Mouse (Mus musculus) G1E (cell line): ENCODE data around the gene Prcd. TPM values are rescaled to one million over a fixed set of nuclear protein-coding genes. Genes with fewer than 3 reads are reported as not detected.

Experiments used
- ATAC-seq: 2 replicates; pipeline ENCODE4 v1.8.0; 2016; ENCODE audit warnings: mild to moderate bottlenecking; ENCODE audit not compliant: insufficient number of reproducible peaks, poor library complexity, low FRiP score, severe bottlenecking; ENCODE audit errors: extremely low read depth
- DNase-seq: peaks from one replicate; pipeline ENCODE4 v3.0.0; 2012; ENCODE audit warnings: low spot score
- H3K27me3 ChIP-seq: 2 replicates; pipeline ENCODE4 v1.6.1; 2012; ENCODE audit warnings: mild to moderate bottlenecking, low read length, inconsistent platforms; ENCODE audit not compliant: insufficient read depth
- H3K36me3 ChIP-seq: replicated peaks from 2 replicates; pipeline ENCODE3; 2012; ENCODE audit warnings: mild to moderate bottlenecking, inconsistent platforms
- H3K4me1 ChIP-seq: 2 replicates; pipeline ENCODE4 v1.6.1; 2012; ENCODE audit warnings: low read depth, low read length, inconsistent platforms, mixed read lengths; ENCODE audit not compliant: insufficient read depth
- H3K4me3 ChIP-seq: 2 replicates; pipeline ENCODE4 v1.5.1; 2012; ENCODE audit warnings: low read depth, mild to moderate bottlenecking, inconsistent platforms, low read length, moderate library complexity, mixed read lengths
- H3K9me3 ChIP-seq: replicated peaks from 2 replicates; pipeline ENCODE4 v1.6.1; 2012; ENCODE audit warnings: inconsistent platforms
- CTCF ChIP-seq: IDR thresholded peaks from 2 replicates; pipeline ENCODE4 v1.5.1; 2012; ENCODE audit warnings: low read depth, low read length, inconsistent platforms, mixed read lengths
- GATA1 ChIP-seq: IDR thresholded peaks from 2 replicates; pipeline ENCODE4 v1.6.1; 2012; ENCODE audit warnings: borderline replicate concordance, low read length, inconsistent platforms, mixed read lengths
- GATA2 ChIP-seq: IDR thresholded peaks from 2 replicates; pipeline ENCODE4 v1.6.1; 2012; ENCODE audit warnings: low read depth, low read length, inconsistent platforms, borderline replicate concordance
- POLR2AphosphoS5 ChIP-seq: IDR thresholded peaks from 2 replicates; pipeline ENCODE4 v1.6.1; 2012; ENCODE audit warnings: low read depth, low read length, inconsistent platforms; ENCODE audit not compliant: insufficient replicate concordance
- TAL1 ChIP-seq: conservative IDR thresholded peaks from 2 replicates; pipeline ENCODE4 v1.6.1; 2012; ENCODE audit warnings: low read depth, low read length, inconsistent platforms, mixed read lengths
- polyA plus RNA-seq: library from polyadenylated mRNA; stranded (reverse); fragments of >175 nt; gene quantifications from 2 replicates; pipeline ENCODE4 v1.2.3, GENCODE M21; 2012
- total RNA-seq, 2 experiments: library from RNA; stranded (forward) in 1 of 2; stranded (reverse) in 1 of 2; fragments of 200-1000 nt in 1 of 2; fragments of >200 nt in 1 of 2; fragmentation: Nextera tagmentation in 1 of 2; gene quantifications; 2 replicates each; pipeline ENCODE4 v1.2.3; 2014 to 2017

Prcd gene
- total and polyA plus RNA-seq, 3 experiments, result 1.5 to 3.2 (median 2.6) TPM

GRCm38 (mm10) chr11:116682501-116683144, 29.3 kb downstream of the Prcd start:
- peaks cover 89% of the 10 kb centered on the region for H3K36me3 ChIP-seq
- no peak for ATAC-seq

GRCm38 (mm10) chr11:116683777-116684176, 30.4 kb downstream of the Prcd start:
- no peak overlapping the region for H3K4me3 ChIP-seq
- no peak for DNase-seq
- no peaks in the 10 kb centered on the region for H3K9me3 ChIP-seq
- H3K27me3 ChIP-seq, result no peaks in the 10 kb centered on the region
- ATAC-seq, result no peak
- H3K4me1 ChIP-seq, result peaks cover 36% of the 10 kb centered on the region
- TF ChIP-seq TAL1, result no peak
- TF ChIP-seq GATA1, result no peak
- H3K36me3 ChIP-seq, result peaks cover 85% of the 10 kb centered on the region

More at GRCm38 (mm10) chr11:116682501-116683144, 29.3 kb downstream of the Prcd start:
- Histone ChIP-seq H3K4me3 (no peak overlapping the region), H3K27me3 (no peaks in the 10 kb centered on the region), H3K4me1 (peaks cover 47% of the 10 kb centered on the region), H3K9me3 (no peaks in the 10 kb centered on the region)
- no peak for DNase-seq
- TF ChIP-seq CTCF (no peak), GATA2 (no peak), TAL1 (no peak), POLR2AphosphoS5 (no peak), GATA1 (no peak)

GRCm38 (mm10) chr11:116685729-116686128, 32.4 kb downstream of the Prcd start:
- ATAC-seq (no peak), DNase-seq (no peak)
- no peak overlapping the region for H3K4me3 ChIP-seq
- TF ChIP-seq CTCF (no peak), TAL1 (no peak), POLR2AphosphoS5 (no peak)
- no peaks in the 10 kb centered on the region for H3K9me3 ChIP-seq
- H3K36me3 ChIP-seq, result peaks cover 68% of the 10 kb centered on the region
- no peaks in the 10 kb centered on the region for H3K27me3 ChIP-seq
- peaks cover 17% of the 10 kb centered on the region for H3K4me1 ChIP-seq

GRCm38 (mm10) chr11:116687897-116688296, 34.6 kb downstream of the Prcd start:
- Histone ChIP-seq H3K4me3 (no peak overlapping the region), H3K9me3 (no peaks in the 10 kb centered on the region), H3K4me1 (0 out of 2 replicates have a peak, but pooled peaks cover 2% of the 10 kb centered on the region), H3K36me3 (peaks cover 56% of the 10 kb centered on the region), H3K27me3 (no peaks in the 10 kb centered on the region)
- DNase-seq, result no peak
- no peak for ATAC-seq
- TF ChIP-seq GATA1 (no peak), TAL1 (no peak), POLR2AphosphoS5 (no peak), GATA2 (no peak), CTCF (no peak)

GRCm38 (mm10) chr11:116689622-116690021, 36.3 kb downstream of the Prcd start:
- TF ChIP-seq GATA2 (no peak), GATA1 (no peak), TAL1 (no peak), POLR2AphosphoS5 (no peak), CTCF (no peak)
- H3K36me3 ChIP-seq, result peaks cover 45% of the 10 kb centered on the region
- no peak overlapping the region for H3K4me3 ChIP-seq
- DNase-seq, result no peak
- H3K9me3 ChIP-seq, result peaks cover 5% of the 10 kb centered on the region
- H3K4me1 ChIP-seq, result 0 out of 2 replicates have a peak, but pooled peaks cover 2% of the 10 kb centered on the region
- peaks cover 2% of the 10 kb centered on the region; the same call in 1 of the 2 replicates for H3K27me3 ChIP-seq
- no peak for ATAC-seq

GRCm38 (mm10) chr11:116690701-116691575, 37.6 kb downstream of the Prcd start:
- peaks cover 32% of the 10 kb centered on the region for H3K36me3 ChIP-seq
- DNase-seq (no peak), ATAC-seq (no peak)
- H3K4me3 ChIP-seq, result no peak overlapping the region
- H3K4me1 ChIP-seq, result 0 out of 2 replicates have a peak, but pooled peaks cover 2% of the 10 kb centered on the region
- peaks cover 5% of the 10 kb centered on the region; the same call in 1 of the 2 replicates for H3K27me3 ChIP-seq
- TF ChIP-seq TAL1, result no peak
- TF ChIP-seq GATA2, result no peak
- TF ChIP-seq POLR2AphosphoS5, result no peak
- no peak for TF ChIP-seq GATA1
- TF ChIP-seq CTCF, result no peak
- H3K9me3 ChIP-seq, result peaks cover 7% of the 10 kb centered on the region
